Mouse (Mus musculus) lung, adult 2 months (tissue): ENCODE measurements around the gene Shank2. TPM values are rescaled to one million over a fixed set of nuclear protein-coding genes. Genes with fewer than 3 reads are reported as not detected.

ENCODE experiments used
- DNase-seq: peaks from one replicate; pipeline ENCODE4 v3.0.0; 2022
- H3K4me1 ChIP-seq: fragments of 200-500 bp; 2 replicates; pipeline ENCODE4 v1.6.1; 2011; ENCODE audit warnings: low read length; ENCODE audit not compliant: control insufficient read depth, insufficient read depth
- H3K4me3 ChIP-seq: fragments of 200-500 bp; replicated peaks from 2 replicates; pipeline ENCODE3; 2011; ENCODE audit warnings: low read depth, mild to moderate bottlenecking, control low read depth, low read length; ENCODE audit errors: extremely low read depth
- CTCF ChIP-seq: fragments of 200-500 bp; IDR thresholded peaks from 2 replicates; pipeline ENCODE4 v1.5.1; 2011; ENCODE audit warnings: mild to moderate bottlenecking, low read length, control low read depth; ENCODE audit not compliant: insufficient read depth
- POLR2A ChIP-seq: fragments of 200-500 bp; IDR thresholded peaks from 2 replicates; pipeline ENCODE4 v1.6.1; 2011; ENCODE audit warnings: low read depth, mild to moderate bottlenecking, control low read depth, low read length, borderline replicate concordance; ENCODE audit errors: extremely low read depth
- WGBS: fragments of 180-500 bp; shearing (Covaris S2); methylation state at CpG from one replicate; pipeline ENCODE4 v1.1.7; 2018; 5-methylcytosine and 5-hydroxymethylcytosine counted together
- polyA plus RNA-seq: library from polyadenylated mRNA; depleted of rRNA; stranded (reverse); fragments of >200 nt; gene quantifications from 2 replicates; pipeline ENCODE4 v1.2.3, GENCODE M21; 2012; rRNA removed

Gene Shank2
- polyA plus RNA-seq, 1 experiment: 3.5 TPM

GRCm38 (mm10) chr7:144461246-144461902, 459.6 kb downstream of the Shank2 start:
- 88% methylated on average over 6 of the region's 6 CpGs for WGBS
- no peak overlapping the region for H3K4me3 ChIP-seq
- DNase-seq: no peak
- TF ChIP-seq POLR2A (no peak), CTCF (no peak)
- H3K4me1 ChIP-seq: no peaks in the 10 kb centered on the region

GRCm38 (mm10) chr7:144462577-144462976, 460.8 kb downstream of the Shank2 start:
- Histone ChIP-seq H3K4me3 (no peak overlapping the region), H3K4me1 (no peaks in the 10 kb centered on the region)
- DNase-seq: no peak
- WGBS: 73% methylated on average over 7 of the region's 7 CpGs
- TF ChIP-seq POLR2A (no peak), CTCF (no peak)

- no peak for DNase-seq
- 75% methylated on average over 5 of the region's 5 CpGs for WGBS
- TF ChIP-seq POLR2A (no peak), CTCF (no peak)
- Histone ChIP-seq H3K4me3 (no peak overlapping the region), H3K4me1 (no peaks in the 10 kb centered on the region)
Measured at GRCm38 (mm10) chr7:144468741-144469140, 467.0 kb downstream of the Shank2 start.

- peak; percentile 30 for DNase-seq
- 8% methylated on average over 4 of the region's 4 CpGs for WGBS
- H3K4me3 ChIP-seq: no peak overlapping the region
- TF ChIP-seq POLR2A (no peak), CTCF (no peak)
- H3K4me1 ChIP-seq: no peaks in the 10 kb centered on the region
Measured at GRCm38 (mm10) chr7:144469181-144469641, 467.5 kb downstream of the Shank2 start.

- peak overlapping the region; percentile 82 for H3K4me3 ChIP-seq
- 6% methylated on average over 31 of the region's 31 CpGs for WGBS
- H3K4me1 ChIP-seq: no peaks in the 10 kb centered on the region
- TF ChIP-seq CTCF: no peak
- no peak for TF ChIP-seq POLR2A
- peak; percentile 17 for DNase-seq
Measured at GRCm38 (mm10) chr7:144469908-144470544, 468.3 kb downstream of the Shank2 start.

- peak within 1 kb of the TSS; percentile 82 for H3K4me3 ChIP-seq
- no peaks in the 10 kb centered on the region for H3K4me1 ChIP-seq
- peak; percentile 88 for DNase-seq
- 5% methylated on average over 30 of the region's 30 CpGs for WGBS
- TF ChIP-seq POLR2A (peak; percentile 73), CTCF (no peak)
Measured at GRCm38 (mm10) chr7:144470545-144471059, 468.9 kb downstream of the Shank2 start, which contains the start of gene Cttn. Cttn (minus strand) TSS chr7:144471009.

- Histone ChIP-seq H3K4me1 (no peaks in the 10 kb centered on the region), H3K4me3 (peak overlapping the region; percentile 82)
- DNase-seq: no peak
- WGBS: 71% methylated on average over 2 of the region's 2 CpGs
- TF ChIP-seq POLR2A (no peak), CTCF (no peak)
Measured at GRCm38 (mm10) chr7:144471103-144471502, 469.4 kb downstream of the Shank2 start.

GRCm38 (mm10) chr7:144473486-144473885, 471.8 kb downstream of the Shank2 start:
- no peak for DNase-seq
- no peak for TF ChIP-seq POLR2A
- no peak for TF ChIP-seq CTCF
- H3K4me1 ChIP-seq: no peaks in the 10 kb centered on the region
- WGBS: 51% methylated on average over 4 of the region's 4 CpGs
- no peak overlapping the region for H3K4me3 ChIP-seq

Other genes with a start within 250 kb of the Shank2 start
- 103 and 125 TPM in 2 replicates for gene Osbpl5, start 244.9 kb upstream of the Shank2 start, polyA plus RNA-seq
- gene Mrgprg, start 234.9 kb upstream of the Shank2 start, polyA plus RNA-seq: not detected in 2 replicates
- gene Mrgpre, start 217.4 kb upstream of the Shank2 start, polyA plus RNA-seq: 2.2 and 3.2 TPM in 2 replicates
- gene Nadsyn1, start 179.1 kb upstream of the Shank2 start, polyA plus RNA-seq: 9.9 and 10.7 TPM in 2 replicates
- gene Dhcr7, start 178.8 kb upstream of the Shank2 start, polyA plus RNA-seq: 63.4 and 86.7 TPM in 2 replicates
- not detected in 2 replicates for gene Gm498, start 135.1 kb upstream of the Shank2 start, polyA plus RNA-seq